Mouse (Mus musculus): Measurements from ENCODE around the gene Tnxb.

Tnxb gene

DNA sequence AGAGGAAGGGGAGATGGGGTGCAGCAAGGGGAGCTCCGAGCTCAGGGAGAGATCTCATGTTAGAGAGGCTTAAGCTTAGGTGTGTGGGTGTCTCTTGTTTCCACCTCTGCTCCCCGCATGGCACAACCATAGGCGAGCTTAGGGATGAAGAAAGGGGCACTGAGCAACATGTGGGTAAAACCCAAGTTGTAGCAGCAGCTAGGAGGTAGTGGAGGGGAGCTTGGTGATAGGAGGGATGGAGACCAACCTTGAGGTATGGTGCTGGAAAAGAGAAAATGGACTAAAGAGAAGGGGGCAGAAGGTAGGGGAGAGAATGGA, 10.5 kb upstream of the Tnxb start:
- DNase-seq (ENCODE audit: low read depth) = no peak

DNA sequence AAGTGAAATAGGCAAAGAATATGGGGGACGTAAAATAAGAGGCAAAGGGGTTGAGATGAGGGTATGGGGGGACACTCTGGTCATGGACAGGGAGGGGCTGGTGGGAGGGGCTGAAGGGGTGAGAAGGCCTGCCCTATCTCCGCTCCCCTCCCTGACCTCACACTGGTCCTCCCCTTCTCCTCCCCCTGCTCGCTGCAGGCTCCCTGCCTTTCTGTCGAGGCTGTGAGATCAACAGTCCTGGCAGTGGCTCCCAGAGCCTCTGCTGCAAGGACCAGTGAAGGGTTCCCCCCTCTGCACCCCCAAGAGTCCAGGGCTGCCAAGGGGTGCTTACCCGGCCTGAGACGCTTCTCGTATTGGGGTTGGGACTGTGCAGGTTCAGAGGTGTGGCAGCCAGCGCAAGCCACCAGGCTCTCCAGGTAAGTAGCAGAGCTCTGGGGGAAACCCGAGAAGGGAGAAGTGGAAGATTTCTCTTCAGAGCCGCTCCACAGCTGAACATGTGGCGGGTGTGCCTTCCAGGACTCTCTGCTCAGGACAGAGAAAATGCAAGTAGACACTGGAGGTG, 10.0 kb upstream of the Tnxb start:
- DNase-seq (ENCODE audit: low read depth) = no peak

GRCm38 (mm10) chr17:34661121-34661591, 9.2 kb upstream of the Tnxb start:
- DNase-seq (ENCODE audit: low read depth) = no peak

DNA sequence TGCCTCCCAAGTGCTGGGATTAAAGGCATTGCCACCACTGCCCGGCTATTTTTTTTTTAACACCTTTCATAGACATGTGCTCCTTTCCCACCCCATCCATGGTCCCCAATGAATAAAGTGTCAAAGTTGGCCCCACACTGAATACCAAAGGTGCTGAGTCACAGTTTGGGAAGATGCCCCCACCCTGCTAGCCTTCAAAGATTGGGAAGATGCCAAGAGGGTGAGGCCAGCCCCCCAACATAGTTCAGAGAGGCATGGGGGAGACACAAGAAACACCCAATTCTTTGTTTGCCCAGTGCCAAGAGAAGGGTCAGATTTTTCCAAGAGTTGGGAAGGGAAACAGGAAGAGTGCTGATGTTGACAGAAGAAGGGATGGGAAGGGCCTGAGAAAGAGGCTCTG, 7.9 kb upstream of the Tnxb start:
- DNase-seq (ENCODE audit: low read depth) = no peak

DNA sequence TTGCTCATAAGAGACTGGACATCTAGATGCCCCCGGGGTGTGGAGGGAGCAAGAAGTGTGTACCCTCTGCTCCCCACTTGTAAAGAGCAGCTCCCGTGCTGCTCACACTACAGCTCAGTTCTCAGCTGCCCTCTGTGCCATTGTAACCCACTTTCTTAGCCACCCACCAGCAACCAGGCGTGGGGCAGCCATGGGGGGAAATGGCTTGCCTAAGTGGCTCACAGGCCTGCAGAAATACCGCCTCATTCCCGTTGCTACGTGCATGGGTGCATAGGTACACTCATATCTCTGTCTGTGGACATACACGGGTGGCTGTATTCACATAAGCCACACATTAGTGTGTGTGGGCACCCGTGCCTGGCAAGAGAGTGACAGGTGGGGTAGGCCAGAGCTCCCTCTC, 7.4 kb upstream of the Tnxb start:
- DNase-seq (ENCODE audit: low read depth) = no peak

DNA sequence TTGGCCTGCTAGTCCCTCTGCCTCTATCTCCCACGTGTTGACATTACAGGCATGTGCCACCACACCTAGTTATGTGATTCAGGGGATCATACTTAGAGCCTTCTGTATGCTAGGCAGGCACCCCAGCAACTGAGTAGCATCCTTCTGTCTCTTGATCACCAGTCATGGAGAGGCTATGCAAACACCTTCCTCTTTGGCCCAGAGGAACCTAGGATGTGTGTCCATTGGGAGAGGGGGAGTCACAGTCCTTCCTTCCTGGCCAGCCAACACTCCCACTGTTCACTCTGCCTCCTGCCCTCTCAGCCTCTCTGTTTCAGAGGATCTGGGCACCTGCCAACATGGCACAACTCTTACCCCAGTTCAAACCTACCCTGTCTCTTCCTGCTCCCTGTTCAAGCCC, 6.8 kb upstream of the Tnxb start:
- DNase-seq (ENCODE audit: low read depth) = no peak

DNA sequence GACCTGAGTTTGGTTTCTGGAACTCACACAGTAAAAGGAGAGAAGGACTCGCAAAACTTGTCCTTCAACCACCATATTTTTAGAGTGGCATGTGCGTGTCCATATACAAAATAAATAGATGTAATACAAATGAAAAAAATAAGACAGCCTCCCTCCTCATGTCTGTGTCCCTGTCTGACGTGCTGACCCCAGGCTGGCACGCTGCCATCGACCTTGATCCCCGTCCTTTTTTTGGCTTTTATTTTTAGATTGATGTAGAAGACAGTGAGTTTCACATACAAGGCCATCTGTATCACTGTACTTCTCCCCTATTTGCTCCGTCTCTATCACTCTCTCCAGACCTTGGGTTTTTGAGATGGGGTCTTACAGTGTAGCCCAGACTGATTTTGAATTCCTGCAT, 5.9 kb upstream of the Tnxb start:
- DNase-seq (ENCODE audit: low read depth) = no peak

DNA sequence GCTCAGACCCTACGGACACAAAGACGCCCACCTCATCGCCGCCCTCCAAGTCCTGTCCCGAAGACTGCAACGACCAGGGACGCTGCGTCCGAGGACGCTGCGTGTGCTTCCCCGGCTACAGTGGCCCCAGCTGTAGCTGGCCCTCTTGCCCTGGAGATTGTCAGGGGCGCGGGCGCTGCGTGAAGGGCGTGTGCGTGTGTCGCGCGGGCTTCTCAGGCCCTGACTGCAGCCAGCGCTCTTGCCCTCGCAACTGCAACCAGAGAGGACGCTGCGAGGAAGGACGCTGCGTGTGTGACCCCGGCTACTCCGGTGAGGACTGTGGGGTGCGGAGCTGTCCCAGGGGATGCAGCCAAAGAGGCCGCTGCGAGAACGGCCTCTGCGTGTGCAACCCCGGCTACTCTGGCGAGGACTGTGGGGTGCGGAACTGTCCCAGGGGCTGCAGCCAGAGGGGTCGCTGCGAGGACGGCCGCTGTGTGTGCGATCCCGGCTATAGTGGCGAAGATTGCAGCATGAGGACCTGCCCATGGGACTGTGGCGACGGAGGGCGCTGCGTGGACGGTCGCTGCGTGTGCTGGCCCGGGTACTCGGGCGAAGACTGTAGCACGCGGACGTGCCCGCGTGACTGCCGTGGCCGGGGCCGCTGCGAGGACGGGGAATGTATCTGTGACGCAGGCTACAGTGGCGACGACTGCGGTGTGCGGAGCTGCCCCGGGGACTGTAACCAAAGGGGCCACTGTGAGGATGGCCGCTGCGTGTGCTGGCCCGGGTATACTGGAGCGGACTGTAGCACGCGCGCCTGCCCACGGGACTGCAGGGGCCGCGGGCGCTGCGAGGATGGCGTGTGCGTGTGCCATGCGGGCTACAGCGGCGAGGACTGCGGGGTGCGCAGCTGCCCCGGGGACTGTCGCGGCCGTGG, 1.1 kb downstream of the Tnxb start:
- no peak for DNase-seq (ENCODE audit: low read depth)

DNA sequence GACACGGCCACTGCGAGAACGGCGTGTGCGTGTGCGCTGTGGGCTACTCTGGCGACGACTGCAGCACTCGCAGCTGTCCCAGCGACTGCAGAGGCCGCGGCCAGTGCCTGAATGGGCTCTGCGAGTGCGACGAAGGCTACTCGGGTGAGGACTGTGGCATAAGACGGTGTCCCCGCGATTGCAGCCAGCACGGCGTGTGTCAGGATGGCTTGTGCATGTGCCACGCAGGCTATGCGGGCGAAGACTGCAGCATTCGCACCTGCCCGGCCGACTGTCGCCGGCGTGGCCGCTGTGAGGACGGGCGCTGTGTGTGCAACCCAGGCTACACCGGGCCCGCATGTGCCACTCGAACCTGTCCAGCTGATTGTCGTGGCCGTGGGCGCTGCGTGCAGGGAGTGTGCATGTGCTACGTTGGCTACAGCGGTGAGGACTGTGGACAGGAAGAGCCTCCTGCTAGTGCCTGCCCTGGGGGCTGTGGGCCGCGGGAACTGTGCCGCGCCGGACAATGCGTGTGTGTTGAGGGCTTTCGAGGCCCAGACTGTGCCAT, 2.0 kb downstream of the Tnxb start:
- no peak for DNase-seq (ENCODE audit: low read depth)

GRCm38 (mm10) chr17:34673139-34673538, 2.8 kb downstream of the Tnxb start:
- DNase-seq (ENCODE audit: low read depth) = no peak

GRCm38 (mm10) chr17:34674524-34675204, 4.3 kb downstream of the Tnxb start:
- no peak for DNase-seq (ENCODE audit: low read depth)

DNA sequence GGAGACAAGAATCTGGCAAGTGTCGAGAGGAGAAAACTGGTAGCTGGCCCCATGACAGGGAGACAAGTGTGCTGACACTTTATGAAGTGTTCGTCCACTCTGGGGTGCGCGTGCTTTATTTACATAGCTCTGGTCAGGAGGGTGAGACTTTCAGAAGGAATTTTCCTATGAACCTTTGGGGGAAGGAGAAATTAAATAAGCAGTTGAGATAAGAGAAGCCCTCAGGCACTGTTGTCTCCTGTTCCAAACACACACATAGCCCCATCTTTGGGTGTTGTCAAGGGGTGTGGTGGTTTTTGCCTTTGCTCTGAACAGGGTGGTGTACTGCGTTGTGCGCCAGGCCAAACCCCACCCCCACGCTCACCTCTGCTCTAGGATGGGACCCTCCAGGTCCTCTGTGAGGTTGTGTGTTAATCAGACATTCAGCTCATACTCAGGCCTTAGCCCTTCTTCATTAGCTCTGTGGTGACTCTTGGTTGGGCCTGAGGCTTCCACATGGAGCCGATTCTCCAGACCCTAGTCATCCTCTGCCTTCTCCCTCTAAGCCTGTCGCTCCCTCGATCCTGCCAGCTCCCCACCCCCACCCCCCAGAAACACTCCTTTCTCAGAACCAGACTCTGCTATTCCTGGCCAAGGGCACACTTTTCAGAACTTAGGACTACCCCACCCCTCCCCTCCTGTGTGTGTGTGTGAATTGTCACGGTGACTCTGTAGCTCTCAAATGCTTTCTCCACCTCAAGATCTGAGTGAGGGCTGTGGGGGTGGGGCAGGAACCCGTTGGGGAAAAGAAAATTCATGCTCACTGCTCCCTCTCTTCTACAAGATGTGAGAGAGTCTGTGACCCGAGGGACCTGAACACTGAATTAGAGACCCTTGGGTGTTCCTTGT, 5.1 kb downstream of the Tnxb start:
- no peak for DNase-seq (ENCODE audit: low read depth)

DNA sequence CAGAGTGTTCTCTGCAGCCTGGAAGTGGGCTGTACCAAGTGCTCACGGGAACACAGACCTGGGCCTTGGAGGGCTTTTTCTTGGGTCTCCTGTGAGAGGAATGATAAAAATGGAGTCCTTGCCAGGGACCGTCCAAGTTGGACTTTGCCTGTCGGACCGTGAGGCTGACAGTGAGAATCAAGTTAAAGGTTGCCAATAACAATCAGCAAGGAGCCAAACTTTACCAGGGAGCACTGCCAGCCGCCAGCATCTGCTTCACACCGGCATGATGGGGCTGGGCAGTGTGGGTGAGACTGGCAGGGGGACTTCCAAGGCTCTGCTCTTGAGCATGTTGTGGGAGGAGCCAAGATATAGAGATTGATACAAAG, 5.7 kb downstream of the Tnxb start:
- no peak for DNase-seq (ENCODE audit: low read depth)

- DNase-seq (ENCODE audit: low read depth) = no peak
Measured at GRCm38 (mm10) chr17:34676671-34677070, 6.3 kb downstream of the Tnxb start.

DNA sequence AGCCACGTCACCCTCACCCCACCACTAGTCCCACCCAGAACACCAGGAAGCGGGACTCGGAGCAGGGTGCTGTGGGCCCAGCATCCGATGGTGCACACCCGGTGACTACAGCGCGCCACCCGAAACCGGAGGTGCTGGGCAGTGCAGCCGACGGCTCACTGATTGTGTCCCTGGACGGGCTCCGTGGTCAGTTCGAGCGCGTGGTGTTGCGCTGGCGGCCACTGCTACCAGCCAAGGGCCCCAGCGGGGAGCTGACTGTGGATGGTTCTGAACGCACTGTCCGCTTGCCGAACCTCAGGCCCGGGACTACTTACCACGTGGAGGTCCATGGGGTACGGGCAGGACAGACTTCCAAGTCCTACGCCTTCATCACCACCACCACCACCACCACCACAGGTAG, 9.9 kb downstream of the Tnxb start:
- peak; percentile 20 for DNase-seq (ENCODE audit: low read depth)

DNA sequence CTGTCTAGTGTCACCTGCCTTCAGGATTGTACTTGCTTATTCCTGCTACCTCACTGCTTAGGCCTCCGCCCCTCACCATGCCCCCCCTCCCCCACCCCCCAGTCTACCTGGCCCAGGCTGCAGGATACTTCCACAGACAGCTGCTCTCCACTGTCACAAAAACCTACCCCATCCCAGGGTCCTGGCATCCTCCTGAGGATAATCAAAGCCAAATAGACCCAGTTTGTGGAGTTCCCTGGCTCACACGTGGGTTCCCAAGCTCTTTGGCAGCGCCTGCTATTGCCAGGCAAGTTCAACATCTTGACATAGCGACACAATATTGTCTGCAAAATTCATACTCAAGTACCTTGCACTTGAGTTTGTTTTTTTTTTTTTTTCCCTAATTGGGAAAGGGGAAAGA, 10.3 kb downstream of the Tnxb start:
- DNase-seq (ENCODE audit: low read depth) = no peak

DNA sequence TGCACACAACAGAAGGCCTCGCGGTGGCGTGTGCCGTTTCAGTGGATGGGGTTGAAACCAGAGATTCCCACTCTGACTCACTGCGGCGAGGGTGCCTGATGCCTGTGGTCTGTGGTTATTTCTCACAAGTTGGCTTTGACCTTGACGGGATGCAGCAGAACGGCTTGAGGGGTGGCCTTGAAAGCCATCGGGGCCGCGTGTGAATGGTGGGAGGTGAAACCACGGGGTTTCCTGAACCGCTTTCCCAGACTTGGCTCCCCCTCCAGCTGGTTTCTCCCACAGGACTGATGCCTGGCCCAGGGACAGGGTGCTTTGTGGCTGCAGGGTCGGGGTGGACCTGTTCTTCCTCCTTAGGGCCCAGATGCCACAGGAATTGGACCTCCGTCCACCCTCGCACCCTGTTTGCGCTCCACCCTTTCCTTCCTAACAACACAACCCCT, 10.8 kb downstream of the Tnxb start:
- DNase-seq (ENCODE audit: low read depth) = peak; percentile 98

- DNase-seq (ENCODE audit: low read depth) = peak; percentile 78
Measured at GRCm38 (mm10) chr17:34681881-34682536, 11.7 kb downstream of the Tnxb start.

- no peak for DNase-seq (ENCODE audit: low read depth)
Measured at GRCm38 (mm10) chr17:34683179-34683578, 12.8 kb downstream of the Tnxb start.

DNA sequence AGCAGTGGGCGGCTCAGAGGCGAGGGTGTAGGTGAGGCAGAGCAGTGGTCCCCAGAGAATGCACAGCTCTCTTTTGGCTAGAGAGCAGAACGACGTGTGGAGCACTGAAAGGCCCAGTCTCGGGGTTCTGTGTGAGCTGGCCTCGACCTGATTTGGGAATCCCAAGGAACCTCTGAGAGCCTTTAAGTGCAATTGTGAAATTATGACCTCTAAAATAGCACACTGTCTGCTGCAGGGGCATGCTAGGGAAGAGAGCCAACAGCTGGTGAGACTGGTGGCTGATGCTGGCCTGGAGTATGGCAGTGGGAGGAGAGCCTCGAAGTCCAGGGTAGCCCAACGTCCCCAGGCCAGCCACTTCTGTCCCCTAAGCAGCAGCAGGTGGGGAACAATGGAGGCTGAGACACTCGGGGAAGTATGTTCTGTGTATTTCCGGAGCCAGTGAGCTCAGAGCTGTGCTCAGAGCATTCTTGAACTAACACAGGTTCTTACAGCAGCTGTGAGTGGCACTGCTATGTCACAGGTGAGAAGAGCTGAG, 13.4 kb downstream of the Tnxb start:
- DNase-seq (ENCODE audit: low read depth) = no peak

- peak; percentile 77 for DNase-seq (ENCODE audit: low read depth)
Measured at GRCm38 (mm10) chr17:34684253-34684893, 14.0 kb downstream of the Tnxb start.

Data from 416B (cell line).